Mouse (Mus musculus): ENCODE measurements at regions not wholly inside any gene's neighbourhood (a gene's known extent, or its start where the extent isn't known, plus 50 kb on each side); places are given as distances from the start of the nearest gene placed in this dataset.

GRCm38 (mm10) chr9:33760701-33761100 is 725.0 kb upstream of the Kirrel3 start:
- no peaks in the 10 kb centered on the region for H3K79me2 ChIP-seq (replicated peaks; ENCODE audit: control insufficient read depth, extremely low read depth, insufficient read depth, poor library complexity, severe bottlenecking)
- in situ Hi-C loops (cut with MboI; ENCODE audit: low pct_ligation_motif_present, low pct_unique_long_range_greater_than_20kb, low sequenced_read_pairs), result no loop called here
- H3K27ac ChIP-seq (ENCODE audit: insufficient read depth, low read depth), result no peak overlapping the region
- H3K9ac ChIP-seq (ENCODE audit: insufficient read depth, low read depth), result no peak overlapping the region
- H3K36me3 ChIP-seq (replicated peaks in 1 of 2; ENCODE audit: control insufficient read depth in 1 of 2, insufficient read depth in 1 of 2, low read length in 1 of 2), result no peaks in the 10 kb centered on the region
- H3K27me3 ChIP-seq (replicated peaks), result no peaks in the 10 kb centered on the region
- dilution Hi-C loops (cut with MboI; ENCODE audit: extremely low pct_ligation_motif_present, extremely low pct_unique_long_range_greater_than_20kb, low sequenced_read_pairs), result no loop called here
- H3K4me3 ChIP-seq (replicated peaks in 1 of 3; ENCODE audit: low read depth in 2 of 3, low read length in 2 of 3, poor library complexity in 1 of 3), result no peak overlapping the region
- H3K4me1 ChIP-seq (ENCODE audit: control insufficient read depth in 1 of 2, insufficient read depth in 2 of 2), result no peaks in the 10 kb centered on the region
- no peak overlapping the region for H3K4me2 ChIP-seq (ENCODE audit: insufficient read depth, low read depth, poor library complexity, severe bottlenecking)
- TF ChIP-seq ZC3H11A (IDR thresholded peaks at IDR 0.05; ENCODE audit: low read depth, low read length) (no peak), SIN3A (IDR thresholded peaks at IDR 0.05; ENCODE audit: low read length) (no peak), UBTF (IDR thresholded peaks at IDR 0.05; ENCODE audit: low read depth, low read length) (no peak), USF1 (IDR thresholded peaks at IDR 0.05; ENCODE audit: low read depth, low read length) (no peak), EP300 (IDR thresholded peaks at IDR 0.05; ENCODE audit: low read length) (no peak), POLR2A (IDR thresholded peaks at IDR 0.05; ENCODE audit: low read depth, low read length) (no peak), ZKSCAN1 (IDR thresholded peaks at IDR 0.05; ENCODE audit: borderline replicate concordance, low read depth, low read length) (no peak), CTCF (conservative IDR thresholded peaks at IDR 0.05 in 1 of 2, IDR thresholded peaks at IDR 0.05 in 1 of 2; ENCODE audit: low read depth in 2 of 2, low read length in 2 of 2) (no peak), NRF1 (IDR thresholded peaks at IDR 0.05; ENCODE audit: low read depth, low read length) (no peak), ZMIZ1 (IDR thresholded peaks at IDR 0.05; ENCODE audit: low read depth, low read length) (no peak), GABPA (IDR thresholded peaks at IDR 0.05; ENCODE audit: insufficient replicate concordance, low read depth, low read length) (no peak), MAZ (IDR thresholded peaks at IDR 0.05; ENCODE audit: low read depth, low read length) (no peak), TCF12 (IDR thresholded peaks at IDR 0.05; ENCODE audit: low read depth, low read length) (no peak), MEF2A (IDR thresholded peaks at IDR 0.05; ENCODE audit: borderline replicate concordance, low read depth, low read length) (no peak), ZNF384 (IDR thresholded peaks at IDR 0.05; ENCODE audit: low read depth, low read length) (no peak), JUN (IDR thresholded peaks at IDR 0.05; ENCODE audit: insufficient read depth, low read depth, low read length) (no peak)
- no peak for DNase-seq (ENCODE audit: extremely low read depth)
- no peaks in the 10 kb centered on the region for H3K9me3 ChIP-seq (replicated peaks; ENCODE audit: low read length)

GRCm38 (mm10) chr9:33766235-33766634 is 719.5 kb upstream of the Kirrel3 start:
- TF ChIP-seq RCOR1 (conservative IDR thresholded peaks at IDR 0.05; ENCODE audit: low read depth, low read length), result no peak
- TF ChIP-seq MYC (IDR thresholded peaks at IDR 0.05; ENCODE audit: low read depth, low read length), result no peak
- no peak for TF ChIP-seq ZKSCAN1 (IDR thresholded peaks at IDR 0.05; ENCODE audit: borderline replicate concordance, low read depth, low read length)
- no peak for TF ChIP-seq ZNF384 (IDR thresholded peaks at IDR 0.05; ENCODE audit: low read depth, low read length)
- TF ChIP-seq MAZ (IDR thresholded peaks at IDR 0.05; ENCODE audit: low read depth, low read length), result no peak
- TF ChIP-seq USF2 (conservative IDR thresholded peaks at IDR 0.05; ENCODE audit: low read depth, low read length), result no peak
- no peak for TF ChIP-seq PAX5 (IDR thresholded peaks at IDR 0.05; ENCODE audit: low read length)
- no peak for TF ChIP-seq HCFC1 (IDR thresholded peaks at IDR 0.05; ENCODE audit: low read depth, low read length)
- no peak for TF ChIP-seq POLR2AphosphoS2 (IDR thresholded peaks at IDR 0.05; ENCODE audit: low read depth, low read length)
- TF ChIP-seq MXI1 (IDR thresholded peaks at IDR 0.05; ENCODE audit: low read depth, low read length), result no peak
- TF ChIP-seq GABPA (IDR thresholded peaks at IDR 0.05; ENCODE audit: insufficient replicate concordance, low read depth, low read length), result no peak
- no peak for TF ChIP-seq JUND (conservative IDR thresholded peaks at IDR 0.05; ENCODE audit: low read depth, low read length)
- TF ChIP-seq KAT2A (IDR thresholded peaks at IDR 0.05; ENCODE audit: insufficient replicate concordance, low read length), result no peak
- TF ChIP-seq E2F4 (IDR thresholded peaks at IDR 0.05; ENCODE audit: insufficient replicate concordance, low read depth, low read length), result no peak
- no peak for TF ChIP-seq TCF12 (IDR thresholded peaks at IDR 0.05; ENCODE audit: low read depth, low read length)
- TF ChIP-seq SMC3 (IDR thresholded peaks at IDR 0.05; ENCODE audit: low read depth, low read length), result no peak
- no peak for TF ChIP-seq NELFE (IDR thresholded peaks at IDR 0.05; ENCODE audit: low read depth, low read length)
- no peak for TF ChIP-seq MAFK (IDR thresholded peaks at IDR 0.05; ENCODE audit: insufficient replicate concordance, low read length)
- no peak for TF ChIP-seq JUN (IDR thresholded peaks at IDR 0.05; ENCODE audit: insufficient read depth, low read depth, low read length)
- TF ChIP-seq TBP (conservative IDR thresholded peaks at IDR 0.05; ENCODE audit: low read depth, low read length), result no peak
- dilution Hi-C loops (cut with MboI; ENCODE audit: extremely low pct_ligation_motif_present, extremely low pct_unique_long_range_greater_than_20kb, low sequenced_read_pairs) (no loop called here), in situ Hi-C loops (cut with MboI; ENCODE audit: low pct_ligation_motif_present, low pct_unique_long_range_greater_than_20kb, low sequenced_read_pairs) (no loop called here)
- H3K27ac ChIP-seq (ENCODE audit: insufficient read depth, low read depth), result no peak overlapping the region
- no peak overlapping the region for H3K4me2 ChIP-seq (ENCODE audit: insufficient read depth, low read depth, poor library complexity, severe bottlenecking)
- no peaks in the 10 kb centered on the region for H3K79me2 ChIP-seq (replicated peaks; ENCODE audit: control insufficient read depth, extremely low read depth, insufficient read depth, poor library complexity, severe bottlenecking)
- no peak for DNase-seq (ENCODE audit: extremely low read depth)
- H3K27me3 ChIP-seq (replicated peaks), result no peaks in the 10 kb centered on the region
- H3K36me3 ChIP-seq (replicated peaks in 1 of 2; ENCODE audit: control insufficient read depth in 1 of 2, insufficient read depth in 1 of 2, low read length in 1 of 2), result no peaks in the 10 kb centered on the region
- no peaks in the 10 kb centered on the region for H3K9me3 ChIP-seq (replicated peaks; ENCODE audit: low read length)
- H3K9ac ChIP-seq (ENCODE audit: insufficient read depth, low read depth), result no peak overlapping the region
- H3K4me1 ChIP-seq (ENCODE audit: control insufficient read depth in 1 of 2, insufficient read depth in 2 of 2), result peaks cover 0 to 4% of the 10 kb centered on the region in 2 experiments; a peak in 1 of 4 replicates
- no peak overlapping the region for H3K4me3 ChIP-seq (replicated peaks in 1 of 3; ENCODE audit: low read depth in 2 of 3, low read length in 2 of 3, poor library complexity in 1 of 3)
